Mouse (Mus musculus) erythroblast, embryonic 14.5 days (primary cell): ENCODE measurements around the gene Srsf12.

Source experiments
- GATA1 ChIP-seq: IDR thresholded peaks from 2 replicates; pipeline ENCODE4 v1.6.1; 2012; ENCODE audit warnings: low read length, inconsistent platforms, mixed read lengths
- TAL1 ChIP-seq: IDR thresholded peaks from 3 replicates; pipeline ENCODE4 v1.6.1; 2012; ENCODE audit warnings: low read length, inconsistent platforms, mixed read lengths

DNA sequence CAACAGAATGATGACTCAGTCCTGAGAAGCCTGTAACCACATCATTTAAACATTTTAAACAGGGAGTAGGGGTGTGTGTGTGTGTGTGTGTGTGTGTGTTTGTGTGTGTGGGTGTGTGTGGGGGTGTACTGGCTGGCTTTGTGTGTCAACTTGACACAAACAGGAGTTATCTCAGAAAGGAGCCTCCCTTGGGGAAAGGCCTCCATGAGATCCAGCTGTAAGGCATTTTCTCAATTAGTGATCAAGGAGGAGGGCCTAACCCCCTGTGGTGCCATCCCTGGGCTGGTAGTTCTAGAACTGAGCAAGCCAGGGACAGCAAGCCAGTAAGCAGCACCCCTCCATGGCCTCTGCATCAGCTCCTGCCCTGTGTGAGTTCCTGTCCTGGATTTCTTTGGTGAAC, 51.5 kb downstream of the Srsf12 start:
- no peak for TF ChIP-seq GATA1
- no peak for TF ChIP-seq TAL1
